Mouse (Mus musculus) cerebellum, adult 9-10 months (tissue): ENCODE measurements around the gene Olfr1246.
"Not testable (repeated sequence)": the region's sequence is repeated elsewhere in the genome, so short reads cannot be mapped to it uniquely, and the experiment has no call there.

ENCODE experiments used
- DNase-seq: peaks from one replicate; pipeline ENCODE4 v3.0.0; 2022

Olfr1246 gene

GRCm38 (mm10) chr2:89593057-89593456 is at the start of gene Olfr1246:
Gene Olfr1246, minus strand, starts transcription at chr2:89593157.
- no peak for DNase-seq

GRCm38 (mm10) chr2:89634883-89635282 is 41.9 kb upstream of the Olfr1246 start, which contains the start of gene Olfr1249:
Gene Olfr1249, minus strand, starts transcription at chr2:89634983.
- DNase-seq = no peak

- not testable (repeated sequence) for DNase-seq
Measured at GRCm38 (mm10) chr2:89618145-89618544, 25.2 kb upstream of the Olfr1246 start, which contains the start of gene Olfr1248. Gene Olfr1248, minus strand, starts transcription at chr2:89618245.

- DNase-seq = no peak
Measured at GRCm38 (mm10) chr2:89614030-89614429, 21.1 kb upstream of the Olfr1246 start, which contains the start of gene Olfr1247. Gene Olfr1247, minus strand, starts transcription at chr2:89614130.

- DNase-seq = no peak
Measured at GRCm38 (mm10) chr2:89578347-89578746, 14.6 kb downstream of the Olfr1246 start, which contains the start of gene Olfr1245. Gene Olfr1245, minus strand, starts transcription at chr2:89578447.

- DNase-seq = not testable (repeated sequence)
Measured at GRCm38 (mm10) chr2:89562706-89563105, 30.3 kb downstream of the Olfr1246 start.

- DNase-seq = no peak
Measured at GRCm38 (mm10) chr2:89544516-89544915, 48.4 kb downstream of the Olfr1246 start.

GRCm38 (mm10) chr2:89539923-89540322 is 53.0 kb downstream of the Olfr1246 start:
- DNase-seq = no peak
